Mouse (Mus musculus) brain, embryonic 14.5 days (tissue): ENCODE results near the gene Zfyve9.
A peak's percentile ranks its signal among the peaks of the same experiment; 100 is the strongest.

Source experiments
- CTCF ChIP-seq: fragments of 200-500 bp; IDR thresholded peaks from 2 replicates; pipeline ENCODE4 v1.5.1; 2012; ENCODE audit warnings: inconsistent platforms, mild to moderate bottlenecking, moderate library complexity, borderline replicate concordance; ENCODE audit not compliant: insufficient read depth, insufficient read length; ENCODE audit errors: extremely low read depth
- POLR2A ChIP-seq: fragments of 200-500 bp; IDR thresholded peaks from 2 replicates; pipeline ENCODE4 v1.6.1; 2012; ENCODE audit warnings: mild to moderate bottlenecking, inconsistent platforms, borderline replicate concordance; ENCODE audit not compliant: poor library complexity, insufficient read depth, insufficient read length, severe bottlenecking; ENCODE audit errors: extremely low read depth

DNA sequence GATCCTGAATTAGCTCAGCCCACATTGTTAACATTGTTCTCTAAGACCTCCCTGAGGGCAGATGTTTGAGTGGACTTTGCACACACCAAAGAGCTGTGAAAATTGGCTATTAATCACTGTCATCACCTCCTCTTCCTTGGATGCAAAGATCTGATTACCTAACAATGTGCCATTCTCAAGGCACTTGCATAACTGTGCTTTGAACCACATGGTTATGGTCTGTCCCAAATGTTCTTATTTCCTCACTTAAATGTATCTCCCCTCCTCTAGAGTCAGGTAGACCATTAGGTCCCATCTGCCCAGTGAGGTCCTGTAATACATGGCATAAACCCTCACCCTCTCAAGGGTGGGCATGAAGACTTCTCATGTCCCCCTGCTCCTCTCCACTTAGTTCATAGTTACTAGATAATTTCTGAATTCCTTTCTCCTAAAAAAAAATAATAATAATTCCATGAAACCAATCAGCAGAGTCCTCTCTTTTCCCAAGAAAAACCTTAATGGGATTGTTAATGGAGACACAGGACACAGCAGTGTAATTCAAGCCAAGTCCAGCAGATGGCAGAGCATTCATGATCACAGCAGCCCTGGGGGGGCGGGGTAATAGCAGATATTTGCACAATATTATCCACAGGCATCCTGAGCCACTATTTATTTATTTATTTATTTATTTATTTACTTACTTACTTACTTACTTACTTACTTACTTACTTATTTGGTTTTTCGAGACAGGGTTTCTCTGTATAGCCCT lies 17.7 kb upstream of the Zfyve9 start:
- TF ChIP-seq CTCF (peak; percentile 71; the same call in 1 of the 2 replicates), POLR2A (no peak)
